Mouse (Mus musculus) NIH3T3 (cell line): ENCODE measurements around the gene Fth1.
A peak's percentile ranks its signal among the peaks of the same experiment; 100 is the strongest.

Experiments
- DNase-seq: peaks from one replicate; pipeline ENCODE4 v3.0.0-alpha.2; 2012; ENCODE audit warnings: low read depth

Fth1 gene

GRCm38 (mm10) chr19:9992011-9992958 is 11.9 kb downstream of the Fth1 start:
- DNase-seq: no peak

DNA sequence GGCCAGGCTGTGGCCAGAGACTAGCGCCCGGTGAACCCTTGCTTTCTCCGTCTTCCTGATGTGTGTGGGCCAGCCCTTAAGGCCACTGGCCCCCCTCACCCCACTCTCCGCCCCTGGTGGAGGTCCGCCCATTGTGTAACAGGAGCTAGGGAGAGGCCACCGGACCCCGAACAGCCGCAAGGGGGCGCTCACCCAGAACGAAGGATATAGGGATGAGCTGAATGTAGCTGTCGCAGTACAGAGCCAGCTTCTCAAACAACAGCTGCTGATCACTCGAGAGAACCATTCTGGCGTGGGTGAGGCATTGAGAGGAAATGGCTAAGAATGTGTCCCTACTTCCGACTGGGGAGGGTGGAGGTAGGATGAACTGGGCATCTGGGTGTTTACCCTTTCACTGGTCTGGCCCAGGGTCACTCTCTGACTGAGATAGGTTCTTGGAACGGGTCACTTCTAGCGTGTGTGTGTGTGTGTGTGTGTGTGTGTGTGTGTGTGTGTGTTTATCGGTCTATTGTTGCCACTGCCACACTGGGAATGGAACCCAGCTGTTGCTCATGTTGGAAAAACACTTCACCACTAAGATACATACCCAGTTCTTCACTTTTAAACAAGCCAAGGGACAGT is 12.7 kb downstream of the Fth1 start:
- peak; percentile 79 for DNase-seq

GRCm38 (mm10) chr19:9997204-9998062 is 17.0 kb downstream of the Fth1 start:
- DNase-seq: no peak

GRCm38 (mm10) chr19:9998063-9998416 is 17.6 kb downstream of the Fth1 start:
- no peak for DNase-seq

DNA sequence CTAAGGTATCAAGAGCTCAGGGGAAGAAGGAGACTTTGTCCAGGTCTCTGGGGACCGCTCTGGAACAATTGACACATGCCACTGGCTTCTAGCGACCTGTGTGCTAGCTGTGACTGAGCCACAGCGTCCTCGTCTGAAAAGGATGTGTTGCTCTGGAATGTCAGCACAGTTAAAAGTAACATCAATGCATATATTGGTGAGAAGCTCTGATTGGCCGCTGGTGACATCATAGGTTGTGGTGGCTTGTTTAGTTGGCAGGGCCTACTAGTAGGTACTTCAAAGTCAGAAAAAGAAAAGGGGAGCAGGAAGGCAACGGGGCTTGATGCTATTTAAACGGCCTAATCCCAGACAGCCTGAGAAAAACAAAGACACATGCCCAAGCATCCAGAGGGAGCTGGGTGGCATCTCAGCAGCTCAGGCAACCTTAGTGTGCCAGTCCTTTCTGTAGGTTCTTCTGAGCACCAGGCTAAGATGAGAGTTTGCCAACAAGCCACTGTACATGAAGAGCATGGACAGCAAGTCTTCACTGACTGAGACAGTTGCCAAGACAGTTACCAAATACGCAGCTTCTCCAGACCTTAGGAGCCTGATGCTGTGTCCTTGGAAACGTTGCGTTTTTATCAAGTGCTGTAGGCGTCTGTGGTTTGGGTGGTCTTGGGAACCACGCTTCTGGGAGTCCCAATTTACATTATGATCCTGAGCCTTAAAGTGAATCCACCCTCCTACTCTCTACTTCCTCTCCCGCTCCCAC is 18.5 kb downstream of the Fth1 start:
- DNase-seq: no peak

- peak; percentile 83 for DNase-seq
These were observed 19.9 kb downstream of the Fth1 start for GRCm38 (mm10) chr19:10000330-10000729.

DNA sequence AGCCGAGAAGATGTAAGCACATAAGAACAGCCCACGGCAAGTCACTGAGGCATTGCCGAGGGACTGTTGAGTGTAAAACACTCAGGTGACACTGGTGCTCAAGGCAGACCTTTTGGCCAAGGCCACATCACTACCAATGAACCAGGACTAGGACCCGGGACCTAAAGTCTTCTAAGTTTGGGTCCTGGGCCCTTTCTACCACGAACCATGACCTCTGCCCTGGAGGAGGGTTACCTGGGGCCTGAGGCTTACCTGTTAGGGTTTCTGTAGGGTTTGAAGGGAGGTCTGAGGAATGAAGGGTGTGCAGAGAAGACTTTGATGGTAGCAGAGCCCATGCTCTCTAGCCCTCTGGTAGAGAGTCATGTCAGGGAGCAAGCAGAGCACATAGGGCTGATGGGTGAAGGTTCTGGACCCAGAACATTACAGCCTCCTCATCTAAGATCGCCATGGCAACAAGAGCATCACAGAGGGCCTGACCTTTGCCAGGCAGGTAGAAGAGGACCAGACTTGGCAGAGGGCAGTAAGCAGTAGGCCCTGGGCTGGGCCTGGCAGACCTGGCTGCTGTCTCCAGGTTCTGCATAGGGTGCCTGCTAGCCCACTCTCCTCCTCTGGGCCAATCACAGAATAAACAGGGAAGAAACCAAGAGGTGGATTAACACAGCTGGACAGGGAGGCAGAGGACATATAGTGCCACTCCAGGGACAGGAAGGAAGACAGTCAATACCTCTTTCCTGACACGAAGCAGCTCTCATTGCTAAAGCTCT is 21.0 kb downstream of the Fth1 start, which contains the start of the genes Best1 and Rab3il1:
Gene Best1 (minus strand): TSS at position 428 of the 764 bp plus-strand sequence.
Gene Rab3il1 (plus strand): TSS at position 464 of the 764 bp plus-strand sequence.
- no peak for DNase-seq

DNA sequence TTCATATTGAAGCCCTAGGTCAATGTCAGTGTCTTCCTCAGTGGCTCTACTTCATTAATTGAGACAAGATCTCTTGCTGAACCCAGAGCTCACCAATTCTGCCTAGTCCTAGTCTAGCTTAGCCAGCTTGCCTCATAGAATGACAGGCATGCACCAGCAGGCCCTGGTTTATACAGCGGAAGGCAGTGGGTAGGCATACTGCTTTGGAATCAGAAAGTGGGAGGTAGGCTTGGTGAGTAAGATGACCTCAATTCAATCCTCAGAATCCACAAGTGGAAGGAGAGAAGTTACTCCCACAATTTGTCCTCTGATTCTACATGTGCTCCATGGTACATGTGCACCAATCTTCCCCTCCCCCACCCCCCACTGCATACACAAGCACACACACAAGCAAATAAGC is 23.3 kb downstream of the Fth1 start:
- DNase-seq: no peak

DNA sequence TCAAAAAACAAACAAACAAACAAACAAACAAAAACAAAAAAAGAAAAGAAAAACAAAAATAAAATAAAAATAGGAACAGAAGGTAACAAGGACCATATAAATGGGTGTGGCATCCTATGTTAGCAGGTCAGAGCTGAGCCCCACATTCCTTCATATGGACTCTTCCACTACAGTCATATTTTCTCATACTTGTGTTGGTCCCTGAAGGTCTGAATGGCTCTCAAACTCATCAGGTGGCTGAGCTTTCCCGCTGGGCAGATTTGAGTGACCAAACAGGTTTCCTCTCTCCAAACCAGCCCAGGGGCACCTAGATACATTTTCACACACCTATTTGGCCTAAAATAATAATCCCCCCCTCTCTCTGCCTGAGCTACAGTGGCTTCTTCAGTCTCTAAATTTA is 31.0 kb downstream of the Fth1 start:
- DNase-seq: no peak

DNA sequence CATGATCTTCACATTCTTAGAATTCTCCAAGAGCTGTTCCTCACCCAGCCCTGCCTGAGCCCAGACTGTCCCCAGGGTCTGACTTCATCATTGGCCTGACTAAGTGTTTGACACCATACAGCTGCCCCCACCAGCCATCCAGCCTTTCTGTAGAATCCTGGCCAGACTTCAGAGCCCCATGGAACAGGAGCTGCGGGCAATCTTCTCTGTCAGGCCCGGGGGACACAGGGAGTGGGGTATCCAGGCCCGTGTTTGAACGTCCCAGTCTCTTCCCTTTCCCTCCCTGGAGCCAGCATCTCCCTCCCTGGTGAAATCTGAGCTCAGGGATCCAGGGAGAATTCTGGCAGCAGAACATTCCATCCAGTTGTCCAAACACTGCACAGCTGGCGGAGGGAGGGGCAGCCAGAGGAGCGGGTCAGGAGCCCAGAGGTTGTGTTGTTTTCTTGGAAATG is 32.5 kb downstream of the Fth1 start:
- DNase-seq: peak; percentile 92

GRCm38 (mm10) chr19:10013348-10013747 is 33.0 kb downstream of the Fth1 start:
- DNase-seq: peak; percentile 81

DNA sequence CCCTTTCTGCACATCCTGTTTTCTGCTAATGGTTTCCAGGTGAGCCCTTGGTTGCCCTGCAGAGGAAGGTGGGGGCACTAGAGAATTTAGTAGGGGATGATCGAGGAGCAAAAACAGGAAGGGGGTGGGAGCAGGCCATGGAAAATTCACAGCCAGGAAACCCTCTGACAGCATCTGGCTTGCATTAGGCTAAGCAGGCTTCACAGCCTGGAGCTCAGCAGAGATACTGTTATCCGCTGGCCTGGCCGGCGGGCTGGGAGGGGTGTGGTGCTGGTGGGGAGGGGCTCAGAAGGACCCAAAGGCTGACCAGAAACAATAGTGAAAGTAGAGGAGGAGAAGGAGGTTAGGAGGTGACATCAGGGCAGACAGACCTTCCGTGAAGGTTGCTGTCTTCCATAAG is 33.5 kb downstream of the Fth1 start:
- peak; percentile 89 for DNase-seq

DNA sequence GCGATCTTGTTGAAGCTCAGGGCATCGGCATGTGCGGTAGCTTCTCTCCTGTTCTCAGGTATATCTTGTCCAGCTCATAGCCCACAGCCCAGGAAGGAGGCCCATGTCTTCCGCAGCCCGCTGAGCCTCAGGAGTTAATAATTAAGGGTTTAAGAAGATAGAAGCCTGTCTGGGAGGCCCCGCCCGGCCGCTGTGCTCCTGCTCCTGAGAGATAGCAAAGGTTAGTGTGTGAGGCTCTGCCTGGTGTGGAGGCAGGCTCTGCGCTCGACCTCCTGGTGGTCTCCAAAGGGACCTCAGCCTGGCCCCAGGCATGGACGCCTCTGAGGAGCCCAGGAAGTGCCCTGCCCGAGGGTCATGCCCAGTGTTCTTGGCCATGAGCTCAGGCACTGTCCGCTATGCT is 34.4 kb downstream of the Fth1 start:
- DNase-seq: no peak

DNA sequence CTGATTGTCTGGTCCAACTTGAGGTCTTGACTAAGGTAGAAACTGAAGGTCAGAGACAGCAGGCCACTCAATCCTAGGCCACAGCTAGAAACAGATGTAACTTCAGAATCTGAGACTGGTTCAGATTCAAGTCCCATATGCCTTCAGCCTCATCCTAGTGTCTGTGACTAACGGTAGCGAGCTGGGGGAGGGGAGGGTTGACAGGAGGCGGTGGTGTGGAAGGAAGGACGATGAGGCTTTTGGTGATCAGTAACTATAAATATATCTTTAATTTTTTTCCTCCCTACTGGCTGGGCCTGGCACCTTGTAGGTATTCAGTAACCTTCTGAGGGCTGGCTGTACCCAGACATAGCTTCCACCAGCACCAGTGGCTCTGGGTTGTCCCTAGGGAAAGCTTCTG is 35.0 kb downstream of the Fth1 start:
- DNase-seq: no peak

GRCm38 (mm10) chr19:10016151-10016550 is 35.8 kb downstream of the Fth1 start:
- no peak for DNase-seq

GRCm38 (mm10) chr19:10017637-10018526 is 37.5 kb downstream of the Fth1 start:
- DNase-seq: no peak

DNA sequence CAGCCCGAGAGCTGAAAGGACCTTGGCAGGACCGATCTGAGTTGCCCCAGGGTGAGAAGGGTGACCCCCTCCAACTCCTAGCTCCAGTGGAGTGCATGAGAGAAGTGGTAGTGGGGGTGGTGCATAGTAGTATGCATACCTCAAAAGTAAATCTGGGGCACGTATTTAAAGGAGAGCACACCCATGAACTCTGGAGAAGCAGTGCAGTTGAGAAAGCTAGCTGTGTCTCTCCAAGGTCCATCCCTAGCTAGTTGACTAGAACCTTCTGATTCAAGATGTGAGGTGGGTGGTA is 38.1 kb downstream of the Fth1 start:
- no peak for DNase-seq

DNA sequence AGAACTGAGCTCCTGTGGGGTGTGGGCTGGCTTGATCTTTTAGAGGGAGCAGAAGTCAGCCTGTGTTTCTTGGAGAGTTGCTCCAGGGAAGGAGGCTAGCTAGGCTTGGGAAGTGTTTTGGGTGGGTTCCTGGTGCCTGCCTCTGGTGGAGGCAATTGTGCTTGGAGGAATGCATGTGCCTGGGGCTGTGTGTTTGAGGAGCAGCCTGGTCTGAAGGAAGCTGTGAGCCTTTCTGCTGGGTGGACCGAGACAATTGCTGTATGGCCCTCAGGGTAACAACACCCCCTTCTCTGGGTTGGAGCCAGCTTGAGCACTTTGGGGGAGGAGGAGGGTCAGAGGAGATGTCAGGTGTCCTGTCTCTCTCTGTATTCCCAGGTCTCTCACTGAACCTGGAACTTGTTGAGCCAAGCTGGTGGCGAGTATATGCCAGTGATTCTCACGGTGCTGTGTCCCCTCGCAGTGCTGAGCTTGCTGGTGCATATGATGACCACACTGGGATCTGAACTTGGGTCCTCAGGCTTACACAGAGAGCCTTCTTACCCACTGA is 38.9 kb downstream of the Fth1 start:
- no peak for DNase-seq

DNA sequence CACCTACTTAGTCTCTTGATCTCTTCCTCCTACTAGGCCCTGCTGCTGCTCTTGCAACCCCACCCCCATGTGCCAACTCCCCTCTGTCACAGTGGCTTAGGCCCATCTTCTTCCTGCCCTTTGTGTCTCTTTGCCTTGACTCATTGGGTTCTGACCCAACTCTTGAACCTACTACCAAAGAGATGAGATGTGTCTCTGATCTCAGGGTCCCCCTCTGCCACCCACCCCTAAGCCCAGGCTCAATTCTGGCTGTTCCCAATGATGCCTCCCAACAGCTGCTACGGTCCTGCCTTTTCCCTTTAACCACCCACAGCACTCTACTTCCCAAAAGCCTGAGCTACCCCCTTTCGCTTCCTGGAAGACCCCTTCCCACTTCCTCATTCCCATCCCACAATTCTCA is 41.6 kb downstream of the Fth1 start:
- no peak for DNase-seq
